Mouse (Mus musculus) left cerebral cortex, postnatal 25 days (tissue): ENCODE data around the gene Slc25a28. TPM values are rescaled to one million over a fixed set of nuclear protein-coding genes. Genes with fewer than 3 reads are reported as not detected.

ENCODE experiments used
- DNase-seq, 2 experiments: peaks; one replicate each; pipeline ENCODE4 v3.0.0; 2022; ENCODE audit warnings: low spot score in 2 of 2, mixed read lengths in 1 of 2
- intact Hi-C: fragments of 180-260 bp; cut with DNase I; formaldehyde crosslinking; loops from one replicate; pipeline ENCODE4 v1.15.1; 2025
- microRNA-seq, 2 experiments: library from miRNA; unstranded; fragments of <30 nt; microRNA quantifications; one replicate each; pipeline ENCODE4 v1.2.0; 2022
- total RNA-seq, 2 experiments: library from RNA; stranded (reverse); gene quantifications; 2 replicates each; pipeline ENCODE4 v1.2.3; 2021

Gene Slc25a28
- total RNA-seq, 2 experiments from 2014 or later: 35.8 to 36.6 TPM

DNA sequence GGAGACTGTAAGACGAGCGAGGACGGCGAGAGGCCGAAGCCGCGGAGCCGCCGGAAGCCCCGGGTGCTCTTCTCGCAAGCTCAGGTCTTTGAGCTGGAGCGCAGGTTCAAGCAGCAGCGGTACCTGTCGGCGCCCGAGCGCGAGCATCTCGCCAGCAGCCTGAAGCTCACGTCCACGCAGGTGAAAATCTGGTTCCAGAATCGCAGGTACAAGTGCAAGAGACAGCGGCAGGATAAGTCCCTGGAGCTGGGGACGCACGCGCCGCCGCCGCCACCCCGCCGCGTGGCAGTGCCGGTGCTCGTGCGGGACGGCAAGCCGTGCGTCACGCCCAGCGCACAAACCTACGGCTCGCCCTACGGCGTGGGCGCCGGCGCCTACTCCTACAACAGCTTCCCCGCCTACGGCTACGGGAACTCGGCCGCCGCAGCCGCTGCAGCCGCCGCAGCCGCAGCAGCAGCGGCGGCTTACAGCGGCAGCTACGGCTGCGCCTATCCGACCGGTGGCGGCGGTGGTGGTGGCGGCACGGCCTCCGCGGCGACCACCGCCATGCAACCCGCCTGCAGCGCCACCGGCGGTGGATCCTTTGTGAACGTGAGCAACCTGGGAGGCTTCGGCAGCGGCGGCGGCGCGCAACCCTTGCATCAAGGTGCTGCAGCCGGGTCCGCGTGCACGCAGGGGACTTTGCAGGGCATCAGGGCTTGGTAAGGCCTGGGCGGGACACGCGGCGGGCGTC lies 60.2 kb downstream of the Slc25a28 start:
- no peak for DNase-seq
- intact Hi-C loops: loop anchor here (5.0 to 10.0 kb wide), 4 partner anchors 230 to 1618 kb away; partner anchors contain the start of gene Hpse2

Small RNA genes lying within 50 kb of the gene (microRNA-seq; reads per million reads assigned to microRNA genes)
- gene Gm22646: 0 reads per million in 2 experiments

Other genes starting within 250 kb of the Slc25a28 start
- 10 to 100 TPM; 95.3 to 98.9 TPM for gene Cnnm1, start 234.4 kb downstream of the Slc25a28 start, total RNA-seq
- gene Got1, start 150.3 kb downstream of the Slc25a28 start, total RNA-seq: 100 to 1,000 TPM; 340 to 351 TPM
- gene Nkx2-3, start 62.6 kb downstream of the Slc25a28 start, total RNA-seq: not detected
- gene Entpd7, start 14.8 kb upstream of the Slc25a28 start, total RNA-seq: 10 to 100 TPM; 20.3 to 24.0 TPM
- gene Cutc, start 78.1 kb upstream of the Slc25a28 start, total RNA-seq: 1 to 10 TPM; 5.7 to 6.1 TPM
- gene Cox15, start 78.1 kb upstream of the Slc25a28 start, total RNA-seq: 10 to 100 TPM; 14.1 to 22.3 TPM
- gene Abcc2, start 107.3 kb upstream of the Slc25a28 start, total RNA-seq: under 1 TPM; 0.07 to 0.09 TPM